Mouse (Mus musculus) kidney, postnatal 14 days (tissue): ENCODE measurements around the gene Tmem174.

Source experiments
- DNase-seq: peaks from one replicate; pipeline ENCODE4 v3.0.0; 2022; ENCODE audit warnings: mixed read lengths

Gene Tmem174

GRCm38 (mm10) chr13:98632306-98632942 is 4.8 kb downstream of the Tmem174 start:
- DNase-seq = peak; percentile 38

DNA sequence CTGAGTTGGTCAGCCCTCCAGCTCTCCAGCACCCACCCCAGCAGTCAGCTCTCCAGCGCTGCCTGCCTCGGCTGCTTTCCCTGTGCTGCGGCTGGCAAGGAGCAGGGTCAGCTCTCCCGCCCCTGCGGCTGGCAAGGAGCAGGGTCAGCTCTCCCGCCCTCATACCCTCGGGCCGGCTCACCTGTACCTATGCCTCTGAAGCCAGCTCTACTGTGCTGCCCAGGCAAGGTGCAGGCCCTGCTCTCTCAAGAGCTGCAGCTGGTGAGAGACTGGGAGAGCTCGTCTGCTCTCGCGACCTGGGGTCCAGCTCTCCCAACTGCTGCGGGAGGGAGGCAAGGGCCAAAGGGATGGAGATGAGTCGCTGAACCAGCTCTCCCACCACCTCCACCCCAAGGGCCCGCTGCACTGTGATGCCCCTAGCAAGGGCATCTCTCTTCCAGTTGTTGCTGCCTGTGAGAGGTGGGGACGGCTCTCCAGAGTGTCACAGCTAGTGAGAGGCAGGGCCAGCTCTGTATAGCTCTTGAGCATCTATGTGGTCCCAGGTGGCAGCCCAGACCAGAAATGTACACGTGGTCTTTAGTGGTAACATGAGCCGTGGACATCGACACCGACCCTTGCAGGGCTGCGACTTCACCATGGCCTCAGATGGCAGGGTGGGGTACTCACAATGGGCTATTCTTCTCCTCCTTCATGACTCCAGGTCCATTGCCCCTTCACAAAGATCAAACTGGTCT is 5.9 kb downstream of the Tmem174 start:
- peak; percentile 38 for DNase-seq

DNA sequence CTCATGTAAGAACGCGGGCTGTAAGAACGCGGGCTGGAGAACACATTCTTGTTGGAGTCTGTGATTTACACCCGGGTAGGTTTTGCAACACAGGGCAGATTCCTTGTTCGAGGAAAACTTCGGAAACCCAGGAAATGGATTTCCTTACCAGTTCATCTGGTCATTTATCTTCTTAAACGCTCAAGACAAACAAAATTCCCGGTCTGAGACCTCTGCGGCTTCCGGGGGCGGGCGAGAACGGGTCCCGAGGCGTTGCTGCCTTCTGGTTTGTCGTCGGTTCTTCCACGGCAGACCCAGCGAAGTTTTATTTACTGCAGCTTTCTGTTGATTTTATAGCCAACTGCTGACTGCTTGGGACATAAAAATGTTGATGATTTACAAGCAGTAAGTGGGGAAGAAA is 10.5 kb downstream of the Tmem174 start:
- DNase-seq = peak; percentile 77

DNA sequence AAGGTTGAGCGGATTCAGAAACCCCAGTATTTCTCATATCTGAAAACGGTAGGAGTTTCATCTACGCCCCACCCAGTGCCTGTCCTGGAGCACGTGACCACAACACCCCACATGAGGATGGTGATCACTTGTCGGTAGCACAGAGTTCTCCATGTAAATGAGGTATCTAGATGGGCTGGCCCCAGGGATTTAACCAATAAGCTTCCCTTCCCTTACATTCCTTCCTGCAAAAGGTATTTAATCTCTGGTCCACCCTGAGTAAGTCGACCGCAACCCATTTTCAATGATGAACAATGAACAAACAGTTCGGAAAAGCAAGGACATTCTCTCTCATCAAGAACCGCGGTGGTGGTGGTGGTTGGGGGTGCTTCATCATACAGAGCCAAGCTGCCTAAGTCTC is 12.7 kb downstream of the Tmem174 start:
- DNase-seq = no peak

DNA sequence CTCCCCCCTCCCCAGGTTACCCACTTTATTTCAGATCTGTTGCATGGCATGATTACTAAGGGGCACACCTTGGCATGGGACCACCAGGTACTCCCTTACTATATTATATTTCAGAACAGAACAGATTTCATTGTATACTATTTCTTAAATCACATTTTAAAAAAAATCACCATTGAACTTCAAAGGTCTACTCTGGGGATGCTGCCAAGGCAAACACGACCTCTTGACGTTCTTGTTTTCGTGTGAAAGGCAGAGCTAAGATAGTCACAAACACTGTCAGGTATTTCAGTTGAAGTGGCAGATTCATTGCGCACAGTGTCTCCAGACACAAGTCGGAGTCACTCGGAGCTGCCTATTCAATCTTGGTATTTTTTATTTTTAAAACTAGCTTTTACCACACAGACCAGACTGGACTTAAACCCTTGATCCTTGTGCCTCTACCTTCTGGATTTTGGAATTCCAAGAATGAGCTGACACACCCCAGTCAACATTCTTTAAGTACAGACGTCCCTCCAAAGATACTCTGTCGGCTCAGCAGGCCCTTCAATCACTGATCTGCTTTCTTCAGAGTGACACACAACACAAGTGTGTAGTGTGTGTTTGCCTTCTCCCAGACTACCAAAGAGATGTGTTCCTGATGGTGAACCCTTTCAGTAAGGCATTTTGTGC is 14.2 kb downstream of the Tmem174 start:
- peak; percentile 15 for DNase-seq

DNA sequence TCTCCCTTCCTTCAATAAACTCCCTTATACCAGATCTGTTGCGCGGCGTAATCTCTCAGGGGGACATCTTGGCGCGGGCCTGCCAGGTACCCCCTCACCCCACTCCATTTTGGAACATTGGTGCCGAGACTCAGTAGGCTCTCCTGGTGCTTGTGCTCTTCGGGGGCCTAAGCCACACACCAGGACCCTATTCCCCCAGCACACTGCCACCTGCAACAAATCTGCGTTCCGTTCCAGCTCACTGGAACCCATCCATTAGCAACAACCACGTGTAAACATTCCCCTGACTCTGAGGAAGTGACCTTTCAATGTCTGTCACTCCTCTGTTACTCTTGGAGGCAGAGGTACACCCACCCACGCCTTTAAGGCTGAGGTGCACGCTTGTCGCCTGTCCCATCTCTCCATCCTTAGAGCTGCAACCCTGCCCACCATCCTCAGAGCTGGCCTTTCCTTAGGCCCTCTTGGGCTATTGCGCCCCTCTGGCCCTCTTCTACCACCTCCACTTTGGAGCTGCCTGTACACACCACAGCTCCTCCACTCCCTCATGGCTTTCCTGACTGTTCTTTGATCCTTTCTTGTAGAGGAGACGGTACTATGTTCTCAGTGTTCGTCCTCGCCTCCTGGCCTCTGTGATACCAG is 19.7 kb downstream of the Tmem174 start:
- no peak for DNase-seq

GRCm38 (mm10) chr13:98607885-98608477 is 29.2 kb downstream of the Tmem174 start:
- peak; percentile 27 for DNase-seq

DNA sequence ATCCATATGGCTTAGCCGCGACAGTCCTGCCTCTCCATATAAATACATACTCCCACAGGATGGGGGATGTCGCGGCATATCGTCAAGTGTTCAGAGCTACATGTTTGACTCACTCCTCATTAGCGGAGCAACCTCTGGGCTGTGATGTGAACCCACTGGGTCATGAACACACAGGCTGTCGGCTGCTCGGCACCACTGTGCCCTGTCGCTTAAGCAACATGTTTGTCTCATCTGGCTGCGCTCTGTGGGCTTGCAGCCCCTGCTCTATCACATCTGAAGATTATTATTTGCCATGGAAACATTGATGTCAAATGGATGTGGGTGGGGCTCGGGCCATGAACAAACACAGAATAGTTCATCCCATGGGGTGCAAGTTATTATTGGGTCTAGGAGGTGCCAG is 33.4 kb downstream of the Tmem174 start:
- no peak for DNase-seq

DNA sequence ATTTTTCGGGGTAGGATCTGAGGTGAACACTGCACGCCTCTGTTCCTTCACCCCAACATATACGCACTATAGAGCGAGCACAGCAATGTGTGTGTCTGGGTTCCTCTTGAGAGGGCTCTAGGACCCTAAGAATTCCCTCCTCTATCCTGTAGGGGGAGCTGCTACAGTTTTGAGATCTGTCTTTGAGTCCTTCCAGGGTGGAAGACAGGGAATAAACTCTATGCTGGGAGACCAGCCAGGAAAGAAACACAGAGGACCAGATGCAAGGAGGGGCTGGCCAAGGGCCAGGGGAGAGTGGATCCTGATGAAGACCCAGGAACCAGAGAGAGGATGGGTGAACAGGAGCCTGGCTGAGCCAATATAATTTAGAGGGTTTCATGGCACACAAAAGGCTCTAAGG is 40.5 kb downstream of the Tmem174 start:
- peak; percentile 47 for DNase-seq

- DNase-seq = no peak
Measured at GRCm38 (mm10) chr13:98594726-98595141, 42.5 kb downstream of the Tmem174 start.

DNA sequence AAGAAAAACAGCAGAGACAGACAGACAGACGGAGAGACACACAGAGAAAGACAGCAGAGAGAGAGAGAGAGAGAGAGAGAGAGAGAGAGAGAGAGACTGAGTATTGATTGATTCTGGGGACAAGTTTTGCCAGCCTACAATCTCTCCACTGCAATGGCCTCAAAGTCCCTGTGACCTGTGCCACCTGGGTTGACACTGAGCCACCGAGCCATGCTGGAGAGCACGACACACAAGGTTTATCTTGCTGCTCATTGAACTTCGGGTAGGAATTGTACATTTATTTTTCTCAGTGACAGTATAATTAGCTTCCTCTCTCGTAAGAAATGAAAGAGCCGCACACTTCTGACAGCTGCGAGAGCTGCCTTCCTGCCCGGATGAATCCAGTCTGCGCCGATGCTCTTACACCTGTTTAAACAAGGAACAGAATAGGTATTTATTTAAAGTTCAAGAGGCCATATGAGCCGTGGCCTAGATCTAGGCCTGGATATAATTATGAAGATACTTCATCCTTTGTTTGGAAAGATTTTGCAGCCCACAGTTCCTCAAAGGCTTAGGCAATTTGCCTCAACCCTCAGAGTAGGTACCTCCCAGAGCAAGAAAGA is 43.2 kb downstream of the Tmem174 start:
- no peak for DNase-seq

DNA sequence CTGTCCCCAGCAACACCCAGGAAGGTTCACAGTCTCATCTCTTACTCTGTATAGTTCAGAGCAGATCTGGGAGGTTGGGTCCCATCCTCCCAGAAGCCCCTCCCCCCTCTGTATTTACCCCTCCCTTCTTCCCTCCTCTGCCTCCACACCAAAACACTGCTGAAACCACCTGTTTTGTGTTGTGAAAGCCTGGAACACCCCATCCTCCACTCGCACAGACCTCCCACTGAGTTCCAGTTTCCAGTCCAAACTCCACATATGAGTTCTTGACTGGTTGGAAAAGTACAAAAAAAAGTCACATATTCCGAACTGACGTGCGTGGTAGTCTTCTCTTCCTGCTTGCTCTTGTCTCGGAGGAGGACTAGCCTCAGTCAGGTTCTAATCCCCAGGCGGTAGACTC is 45.8 kb downstream of the Tmem174 start:
- DNase-seq = peak; percentile 44

- DNase-seq = peak; percentile 29
Measured at GRCm38 (mm10) chr13:98590693-98591389, 46.4 kb downstream of the Tmem174 start.

- no peak for DNase-seq
Measured at GRCm38 (mm10) chr13:98589572-98589971, 47.6 kb downstream of the Tmem174 start.

DNA sequence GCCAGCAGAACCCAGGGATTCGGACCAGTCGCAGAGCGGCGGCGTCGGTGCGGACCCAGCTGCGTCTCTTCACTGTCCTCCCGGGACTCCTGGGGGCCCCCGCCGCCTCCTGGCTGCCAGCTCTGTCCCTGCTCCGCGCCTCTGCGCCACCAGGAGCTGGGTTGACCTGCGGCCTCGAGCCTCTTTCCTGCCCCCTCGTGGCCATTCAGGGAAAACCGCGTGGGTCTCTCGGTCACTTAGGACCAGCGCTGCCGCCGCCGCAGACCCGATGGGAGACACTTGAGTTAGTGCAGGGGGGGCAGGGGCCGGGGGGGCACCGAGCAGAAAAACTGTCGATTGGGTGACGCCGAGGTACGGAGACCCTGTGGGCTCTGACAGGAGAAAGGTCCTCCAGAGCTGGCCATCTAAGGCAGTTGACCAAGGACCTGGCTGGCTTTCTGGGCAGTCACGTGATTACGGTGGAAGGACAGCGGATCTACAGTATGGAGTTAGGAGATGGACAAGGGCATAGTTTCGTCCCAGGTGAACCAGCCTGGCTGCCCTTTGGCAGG is 48.2 kb downstream of the Tmem174 start:
- peak; percentile 90 for DNase-seq

DNA sequence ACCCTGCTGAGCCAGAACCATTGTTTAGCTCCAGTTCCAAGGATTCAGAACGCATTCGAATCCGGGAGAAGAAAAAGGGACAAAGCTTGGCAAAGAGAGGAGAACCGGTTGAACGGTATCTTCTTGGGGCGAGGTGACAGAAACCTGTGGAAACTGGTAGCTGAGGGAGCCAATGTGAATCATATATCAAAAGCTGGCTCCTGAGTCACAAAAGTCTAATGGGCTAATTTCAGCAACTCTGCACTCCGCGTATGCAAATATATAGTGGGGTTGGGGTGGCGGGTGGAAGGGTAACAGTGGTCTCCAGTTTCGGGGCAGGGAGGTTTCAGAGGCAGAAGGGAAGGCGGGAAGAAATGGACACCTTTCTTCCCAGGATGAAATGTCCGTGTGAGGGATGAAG is 48.7 kb downstream of the Tmem174 start:
- no peak for DNase-seq

- peak; percentile 32 for DNase-seq
Measured at GRCm38 (mm10) chr13:98587639-98588038, 49.6 kb downstream of the Tmem174 start.

GRCm38 (mm10) chr13:98586817-98587575 is 50.2 kb downstream of the Tmem174 start:
- peak; percentile 23 for DNase-seq
